ENCODE assay signal across 9 mouse cellular contexts in genomic region chr2:12033518-12034322, GRCm38 (mm10).
DNase-seq lines count a peak whose midpoint lies in the region; ATAC-seq and TF ChIP-seq lines count a peak whose summit lies in the region.
"Had no signal": no experiment of that assay in that cellular context is flagged by ENCODE, and none has a peak within 500 bp of the region (broad histone marks: within the 10 kb centered on the region; RNA-seq: fewer than 3 reads in every experiment).

No protein-coding gene starts in this region.

- no peak for TF ChIP-seq EP300 in stomach, postnatal 0 days (optimal IDR thresholded peaks at IDR 0.05)

- H3K27me3 ChIP-seq in liver, embryonic 11.5 days (replicated peaks; ENCODE audit: control insufficient read depth, insufficient read depth, low read length): no peaks in the 10 kb centered on the region
- H3K27me3 ChIP-seq in stomach, postnatal 0 days (ENCODE audit: control insufficient read depth, insufficient read depth, low read length): no peaks in the 10 kb centered on the region

- H3K4me1 ChIP-seq in liver, embryonic 11.5 days (replicated peaks; ENCODE audit: control insufficient read depth, insufficient read depth, low read length): no peaks in the 10 kb centered on the region
- H3K4me1 ChIP-seq in stomach, postnatal 0 days (replicated peaks; ENCODE audit: control insufficient read depth, insufficient read depth): peaks cover 2% of the 10 kb centered on the region; the same call in 1 of the 2 replicates

- 56% methylated on average over 11 of the region's 11 CpGs for WGBS in liver, embryonic 11.5 days
- 47% methylated on average over 11 of the region's 11 CpGs for WGBS in stomach, postnatal 0 days

- H3K9ac ChIP-seq in liver, embryonic 11.5 days (ENCODE audit: low read depth, low read length): no peak overlapping the region
- no peak overlapping the region for H3K9ac ChIP-seq in stomach, postnatal 0 days (ENCODE audit: low read length)

- no peak overlapping the region for H3K4me3 ChIP-seq in liver, embryonic 11.5 days (ENCODE audit: low read depth, low read length)
- no peak overlapping the region; the same call in 1 of the 2 replicates for H3K4me3 ChIP-seq in stomach, postnatal 0 days (ENCODE audit: low read depth, low read length)

- peak; percentile 54; the same call in 1 of the 2 replicates for ATAC-seq in liver, embryonic 11.5 days (replicated peaks; ENCODE audit: low FRiP score)
- peak; percentile 38; the same call in 1 of the 2 replicates for ATAC-seq in stomach, postnatal 0 days (ENCODE audit: low FRiP score, low TSS enrichment)

- 0 out of 2 replicates have a peak, but pooled peaks have one; percentile 15 for TF ChIP-seq CTCF in stomach, postnatal 0 days (IDR thresholded peaks at IDR 0.05; ENCODE audit: low read depth)

- H3K27ac ChIP-seq in liver, embryonic 11.5 days (ENCODE audit: low read depth, low read length): no peak overlapping the region
- peak overlapping the region; percentile 67 for H3K27ac ChIP-seq in stomach, postnatal 0 days (replicated peaks)

- H3K9me3 ChIP-seq in liver, embryonic 11.5 days (ENCODE audit: control insufficient read depth, low read length): no peaks in the 10 kb centered on the region
- no peaks in the 10 kb centered on the region for H3K9me3 ChIP-seq in stomach, postnatal 0 days (ENCODE audit: control insufficient read depth, low read length)

- peak; percentile 4 for DNase-seq in left cerebral cortex, postnatal 4 days
- DNase-seq in left cerebral cortex, postnatal 36 days (ENCODE audit: low spot score in 2 of 2): no peak
- peak; percentile 53 for DNase-seq in heart, postnatal 4 days
- DNase-seq in liver, embryonic 11.5 days (ENCODE audit: low spot score): no peak
- no peak for DNase-seq in stomach, postnatal 0 days (ENCODE audit: low spot score)
- no peak for DNase-seq in cerebellum, adult 11-12 months
- DNase-seq in urinary bladder, postnatal 25 days (ENCODE audit: low spot score): no peak
- no peak for DNase-seq in retina, embryonic 14.5 days (ENCODE audit: low spot score)
- DNase-seq: cerebellum, adult 2 months had no signal

- intact Hi-C loops in left cerebral cortex, postnatal 4 days (cut with DNase I): no loop called here
- intact Hi-C loops in left cerebral cortex, postnatal 36 days (cut with DNase I): no loop called here

- no peak overlapping the region for H3K4me2 ChIP-seq in liver, embryonic 11.5 days
- H3K4me2 ChIP-seq in stomach, postnatal 0 days (replicated peaks; ENCODE audit: low read depth): peak overlapping the region; percentile 36

- no peaks in the 10 kb centered on the region for H3K36me3 ChIP-seq in liver, embryonic 11.5 days (ENCODE audit: control insufficient read depth, insufficient read depth, low read length)
- no peaks in the 10 kb centered on the region for H3K36me3 ChIP-seq in stomach, postnatal 0 days (ENCODE audit: control insufficient read depth, insufficient read depth, low read length)

Comparison
In these comparisons a context has a peak if more than half of its experiments do, and no peak if none do; other contexts are left out.
1. DNase-seq: peak in left cerebral cortex, postnatal 4 days (single experiment) and heart, postnatal 4 days (single experiment); none in left cerebral cortex, postnatal 36 days (0 of 2), liver, embryonic 11.5 days (single experiment), stomach, postnatal 0 days (single experiment), cerebellum, adult 11-12 months (single experiment), urinary bladder, postnatal 25 days (single experiment) and retina, embryonic 14.5 days (single experiment).